Mouse (Mus musculus): ENCODE results near the gene Krtcap3. TPM values are rescaled to one million over a fixed set of nuclear protein-coding genes. Genes with fewer than 3 reads are reported as not detected.
"Not testable (repeated sequence)": the region's sequence is repeated elsewhere in the genome, so short reads cannot be mapped to it uniquely, and the experiment has no call there.

Krtcap3 gene
- total RNA-seq (2022), result 1 to 10 TPM; 2.3 to 3.6 (median 2.9) TPM

GRCm38 (mm10) chr5:31251541-31252101 lies at the start of gene Krtcap3:
Gene Krtcap3, plus strand, starts transcription at chr5:31251691.
- DNase-seq (ENCODE audit: low spot score in 2 of 2), result no peak

DNA sequence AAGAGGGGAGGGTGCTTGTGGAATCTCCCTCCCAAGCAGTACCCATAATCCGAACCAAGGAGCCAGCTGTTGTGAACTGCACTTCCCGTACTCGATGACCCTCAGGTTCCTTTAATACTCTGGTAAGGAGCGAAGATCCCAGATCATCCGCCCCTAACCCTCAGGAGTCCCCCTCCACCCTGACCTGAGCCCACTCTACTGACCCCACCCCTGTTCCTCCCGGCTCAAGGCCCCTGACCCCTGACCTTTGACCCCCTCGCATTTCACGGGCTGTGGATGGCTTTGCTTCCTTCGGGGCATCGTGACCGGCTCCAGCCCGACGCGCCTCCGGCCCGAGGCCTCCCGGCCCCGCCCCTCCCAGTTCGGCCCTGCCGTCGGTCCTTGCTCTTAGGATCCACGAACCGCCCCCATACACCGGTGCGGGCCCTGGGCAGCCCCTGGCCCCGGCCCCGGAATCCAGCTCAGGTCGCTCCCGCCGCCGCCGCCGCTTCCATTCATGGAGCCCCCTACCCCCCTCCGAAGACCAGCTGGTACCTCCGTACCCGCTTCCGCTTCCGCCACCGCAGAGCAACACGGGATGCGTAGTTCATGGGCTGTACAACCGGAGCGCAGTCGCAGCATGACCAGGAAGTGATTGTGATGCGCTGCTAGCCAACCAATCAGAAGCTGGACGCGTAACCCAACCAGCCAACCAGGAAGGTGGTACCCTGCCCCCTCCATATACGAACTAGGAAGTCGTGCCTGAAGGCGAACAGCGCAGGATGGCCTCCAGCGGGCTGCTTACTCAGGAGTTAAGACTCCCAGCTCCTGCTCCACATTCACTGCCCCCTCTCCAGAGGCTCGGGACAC lies 49.5 kb upstream of the Krtcap3 start, which contains the start of gene Zfp513:
TSS of gene Zfp513 (minus strand) at position 562 of the 849 bp plus-strand sequence.
- peak; percentile 98 to 99 for DNase-seq (ENCODE audit: low spot score in 2 of 2)

DNA sequence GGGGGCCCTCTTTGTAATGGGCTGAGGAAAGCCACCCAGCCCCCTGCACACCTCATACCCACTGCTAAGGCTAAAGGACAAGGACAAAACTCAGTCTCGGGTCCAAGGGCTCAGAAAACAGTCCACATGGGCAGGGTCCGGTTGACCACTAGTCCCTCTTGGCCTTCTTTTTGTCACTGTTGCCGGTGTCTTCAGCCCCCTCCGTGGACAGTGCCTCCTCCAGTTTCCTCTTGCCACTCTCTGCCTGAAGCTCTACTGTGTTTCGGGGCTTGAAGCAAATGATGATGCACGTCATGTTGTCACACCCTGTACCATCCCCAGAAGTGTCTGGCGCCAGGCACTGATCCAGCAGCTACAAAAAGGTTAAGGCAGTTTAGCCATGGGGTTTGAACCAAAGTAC lies 48.6 kb upstream of the Krtcap3 start:
- no peak for DNase-seq (ENCODE audit: low spot score in 2 of 2)

DNA sequence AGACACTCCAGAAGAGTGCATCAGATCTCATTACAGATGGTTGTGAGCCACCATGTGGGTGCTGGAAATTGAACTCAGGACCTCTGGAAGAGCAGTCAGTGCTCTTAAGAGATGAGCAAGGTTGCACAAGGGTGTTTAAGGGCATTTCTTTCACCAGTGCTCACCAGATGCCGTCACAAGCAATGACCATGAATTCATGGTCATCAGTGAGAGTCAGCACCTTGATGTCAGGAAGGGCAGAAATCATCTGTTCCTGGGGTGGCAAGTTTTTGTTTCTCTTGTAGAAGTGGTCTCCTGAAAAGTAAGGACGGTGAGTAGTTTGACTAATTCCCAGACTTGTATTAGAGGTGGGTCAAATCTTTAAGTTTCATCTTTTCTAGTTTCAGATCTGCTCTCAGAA lies 47.6 kb upstream of the Krtcap3 start:
- no peak for DNase-seq (ENCODE audit: low spot score in 2 of 2)

- no peak for DNase-seq (ENCODE audit: low spot score in 2 of 2)
Observed at GRCm38 (mm10) chr5:31204421-31204820, 47.1 kb upstream of the Krtcap3 start.

DNA sequence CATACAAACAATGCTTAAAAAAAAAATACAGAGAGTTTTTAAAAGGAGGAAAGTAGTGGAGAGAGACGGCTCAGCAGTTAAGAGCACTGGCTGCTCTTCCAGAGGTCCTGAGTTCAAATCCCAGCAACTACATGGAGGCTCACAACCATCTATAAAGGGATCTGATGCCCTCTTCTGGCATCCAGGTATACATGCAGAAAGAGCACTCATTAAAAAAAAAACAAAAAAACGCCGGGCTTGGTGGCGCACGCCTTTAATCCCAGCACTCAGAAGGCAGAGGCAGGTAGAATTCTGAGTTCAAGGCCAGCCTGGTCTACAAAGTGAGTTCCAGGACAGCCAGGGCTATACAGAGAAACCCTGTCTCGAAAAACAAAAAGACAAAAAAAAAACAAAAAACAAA lies 34.9 kb upstream of the Krtcap3 start:
- not testable (repeated sequence) for DNase-seq (ENCODE audit: low spot score in 2 of 2)

DNA sequence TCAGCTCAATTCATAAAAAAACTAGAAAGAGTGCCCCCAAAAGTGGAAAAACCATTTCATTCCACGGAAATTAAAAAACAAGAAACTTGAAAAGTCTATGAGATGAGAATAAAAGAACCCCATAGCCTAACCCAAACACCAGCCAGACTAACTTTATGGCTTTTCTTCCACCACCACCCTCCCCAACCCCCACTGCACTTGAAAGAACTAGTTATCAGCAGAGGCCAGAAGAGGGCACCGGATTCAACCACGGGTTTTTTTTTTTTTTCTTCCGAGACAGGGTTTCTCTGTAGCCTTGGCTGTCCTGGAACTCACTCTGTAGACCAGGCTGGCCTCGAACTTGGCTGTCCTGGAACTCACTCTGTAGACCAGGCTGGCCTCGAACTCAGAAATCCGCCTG lies 33.2 kb upstream of the Krtcap3 start:
- no peak for DNase-seq (ENCODE audit: low spot score in 2 of 2)

GRCm38 (mm10) chr5:31219070-31219469 lies 32.4 kb upstream of the Krtcap3 start:
- DNase-seq (ENCODE audit: low spot score in 2 of 2), result no peak

DNA sequence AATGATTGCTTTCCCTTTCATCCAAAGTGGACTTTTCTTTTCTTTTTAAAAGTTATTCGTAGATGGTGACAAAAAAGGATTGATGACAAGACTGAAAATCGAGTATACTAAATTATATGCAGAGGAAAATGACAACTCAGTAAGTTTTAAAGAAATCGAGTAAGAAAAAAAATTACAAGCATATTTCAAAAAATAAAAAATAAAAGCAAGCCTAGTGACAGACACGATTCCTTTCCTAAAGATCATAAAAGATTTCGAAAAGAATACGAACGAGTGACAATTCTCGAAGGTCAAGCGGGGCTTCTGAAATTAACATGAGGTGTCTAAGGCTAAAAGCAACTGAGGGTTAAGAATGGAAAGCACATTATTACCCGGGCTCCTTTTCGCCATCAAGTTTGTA lies 32.0 kb upstream of the Krtcap3 start:
- no peak for DNase-seq (ENCODE audit: low spot score in 2 of 2)

- DNase-seq (ENCODE audit: low spot score in 2 of 2), result peak in 1 of 2 experiments; percentile 38
Observed at GRCm38 (mm10) chr5:31219911-31220447, 31.5 kb upstream of the Krtcap3 start.

GRCm38 (mm10) chr5:31220448-31221303 lies 30.8 kb upstream of the Krtcap3 start, which contains the start of gene Ppm1g:
Gene Ppm1g, minus strand, starts transcription at chr5:31220687.
- peak; percentile 91 to 95 for DNase-seq (ENCODE audit: low spot score in 2 of 2)

- peak in 1 of 2 experiments; percentile 26 for DNase-seq (ENCODE audit: low spot score in 2 of 2)
Observed at GRCm38 (mm10) chr5:31221304-31221945, 30.1 kb upstream of the Krtcap3 start.

DNA sequence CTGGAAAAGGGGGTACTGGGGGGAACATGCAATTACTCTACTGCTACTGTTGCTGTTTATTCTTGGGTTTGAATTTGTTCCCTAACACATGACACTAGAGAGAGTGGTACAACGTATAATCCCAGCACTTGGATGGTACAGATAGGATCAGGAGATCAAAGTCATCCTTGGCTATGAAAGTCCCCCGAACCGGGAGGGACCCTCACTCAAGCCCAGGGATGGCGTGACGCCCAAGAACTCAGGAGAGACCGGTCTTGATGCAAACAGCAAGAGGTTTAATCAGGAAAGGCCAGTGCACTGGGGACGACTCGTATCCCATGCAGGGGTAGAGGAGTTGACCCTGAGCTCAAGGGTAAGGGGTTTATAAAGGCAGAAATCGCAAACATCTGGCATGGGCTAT lies 28.8 kb upstream of the Krtcap3 start:
- DNase-seq (ENCODE audit: low spot score in 2 of 2), result no peak

- DNase-seq (ENCODE audit: low spot score in 2 of 2), result no peak
Observed at GRCm38 (mm10) chr5:31226641-31227040, 24.9 kb upstream of the Krtcap3 start.

DNA sequence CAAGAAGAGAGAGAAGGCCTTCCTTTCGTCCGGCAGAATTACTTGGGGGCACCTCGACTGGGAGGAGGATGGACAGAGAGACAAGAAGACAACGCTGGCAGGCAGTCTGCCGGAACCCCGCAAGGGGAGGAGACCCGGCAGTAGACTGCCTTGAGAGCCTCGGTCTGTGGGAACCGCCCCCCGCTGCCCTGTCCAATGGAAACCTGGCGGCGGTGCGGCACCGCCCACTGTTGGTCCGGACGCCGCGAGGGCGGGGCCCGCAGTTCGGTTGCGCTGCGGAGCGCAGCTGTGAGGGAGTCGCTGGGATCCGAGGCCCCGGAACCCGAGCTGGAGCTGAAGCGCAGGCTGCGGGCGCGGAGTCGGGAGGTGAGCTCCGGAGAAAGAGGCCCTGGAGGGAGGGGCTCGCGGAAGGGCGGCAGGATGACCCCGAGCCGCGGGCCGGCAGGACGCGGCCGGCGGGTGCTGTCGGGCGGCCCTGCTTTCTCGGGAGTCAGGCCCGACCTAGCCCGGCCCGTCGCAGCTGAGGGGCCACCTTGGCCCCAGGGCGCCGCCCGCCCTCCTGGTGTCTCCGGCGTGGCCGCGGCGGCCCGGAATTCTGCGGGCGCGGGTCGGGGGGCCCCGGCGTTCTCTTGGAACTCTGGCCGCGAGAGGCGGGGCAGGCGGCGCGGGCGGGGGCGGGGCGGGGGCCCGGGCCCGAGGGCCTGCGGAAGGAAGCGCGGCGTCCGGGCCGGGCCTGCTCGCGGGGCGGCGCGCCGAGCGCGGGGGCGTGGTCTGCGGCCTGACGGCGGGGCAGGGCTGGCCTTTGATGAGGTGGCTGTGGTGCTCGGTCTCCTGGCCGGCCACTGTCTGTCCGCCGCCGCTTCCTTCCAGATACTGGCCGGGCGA lies 10.6 kb upstream of the Krtcap3 start, which contains the start of the genes Nrbp1 and Gm9970:
TSS of gene Nrbp1 (plus strand) at position 228 of the 885 bp plus-strand sequence.
TSS of gene Gm9970 (minus strand) at position 596 of the 885 bp plus-strand sequence.
- peak; percentile 93 to 94 for DNase-seq (ENCODE audit: low spot score in 2 of 2)

DNA sequence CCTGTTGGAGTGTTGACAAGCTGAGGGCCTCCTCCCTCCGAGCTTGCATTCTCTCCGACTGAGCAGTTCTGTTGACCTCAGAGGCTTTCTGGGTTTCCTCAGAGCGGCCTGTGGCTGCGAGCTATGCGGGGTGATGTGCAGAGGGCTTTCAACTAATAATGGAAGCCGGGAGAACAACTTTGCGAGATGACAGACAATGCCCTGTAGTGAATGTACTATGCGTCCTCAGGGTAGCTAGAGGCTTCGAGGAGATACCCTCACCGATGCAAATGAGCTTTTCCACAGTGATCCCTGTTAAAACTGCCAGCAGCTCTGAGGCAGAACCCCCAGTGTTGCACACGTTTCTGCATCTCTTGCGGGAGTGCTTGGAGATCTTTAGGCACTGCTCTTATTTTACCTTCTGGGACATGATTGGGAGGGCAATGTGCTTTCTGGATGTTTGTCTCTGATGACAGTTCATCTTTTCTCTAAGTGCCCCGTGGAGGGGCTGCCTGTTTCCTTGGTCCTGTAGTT lies 9.9 kb upstream of the Krtcap3 start:
- no peak for DNase-seq (ENCODE audit: low spot score in 2 of 2)

DNA sequence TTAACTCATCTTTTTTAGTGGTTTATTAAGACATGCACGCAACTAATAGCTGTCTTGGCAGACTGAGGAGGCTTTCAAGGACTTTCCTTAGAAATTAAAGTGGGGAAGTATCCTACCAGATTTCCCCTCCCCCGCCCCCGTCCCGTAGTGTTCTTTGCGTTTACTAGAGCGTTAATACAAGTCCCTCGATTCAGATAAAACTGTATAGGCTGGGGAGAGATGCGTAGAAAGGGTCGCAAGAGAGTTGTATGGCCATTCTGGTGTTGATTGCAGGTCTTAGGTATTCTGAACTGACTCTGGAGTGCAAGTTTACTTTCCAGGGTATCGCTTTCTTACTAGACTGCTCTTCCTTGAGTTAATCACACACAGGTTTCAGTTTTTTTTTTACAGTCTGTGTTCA lies 9.3 kb upstream of the Krtcap3 start:
- no peak for DNase-seq (ENCODE audit: low spot score in 2 of 2)

GRCm38 (mm10) chr5:31250716-31251115 lies 775 bp upstream of the Krtcap3 start:
- no peak for DNase-seq (ENCODE audit: low spot score in 2 of 2)

GRCm38 (mm10) chr5:31252151-31252550 lies 660 bp downstream of the Krtcap3 start:
- DNase-seq (ENCODE audit: low spot score in 2 of 2), result no peak

Measured in layer of hippocampus, adult 8-10 months (tissue).